Mouse (Mus musculus): ENCODE data around the gene Gnrhr. TPM values are rescaled to one million over a fixed set of nuclear protein-coding genes. Genes with fewer than 3 reads are reported as not detected.

Gnrhr gene
- not detected for polyA plus RNA-seq (2017; shearing (Covaris generic))

GRCm38 (mm10) chr5:86197801-86198200 lies at the start of gene Gnrhr:
TSS of gene Gnrhr (minus strand) at chr5:86197901.

GRCm38 (mm10) chr5:86172449-86173161 lies 25.1 kb downstream of the Gnrhr start, which contains the start of gene Uba6:
TSS of gene Uba6 (minus strand) at chr5:86172803.

Other genes with a start within 250 kb of the Gnrhr start
- 10 to 100 TPM; 16.3 to 22.9 TPM for gene Cenpc1, start 132.3 kb downstream of the Gnrhr start, polyA plus RNA-seq (2017; shearing (Covaris generic))
- 10 to 100 TPM; 77.1 to 79.4 TPM for gene Stap1, start 126.2 kb downstream of the Gnrhr start, polyA plus RNA-seq (2017; shearing (Covaris generic))
- gene Uba6, start 25.1 kb downstream of the Gnrhr start, polyA plus RNA-seq (2017; shearing (Covaris generic)): 10 to 100 TPM; 19.0 to 19.4 TPM
- not detected for gene Tmprss11c, start 91.4 kb upstream of the Gnrhr start, polyA plus RNA-seq (2017; shearing (Covaris generic))
- under 1 TPM; 0.13 to 0.38 TPM for gene Tmprss11d, start 175.5 kb upstream of the Gnrhr start, polyA plus RNA-seq (2017; shearing (Covaris generic))

Measured in inflammation-experienced regulatory T-cells (primary cell).